Mouse (Mus musculus): ENCODE results near the gene Stau1.
"Not testable (repeated sequence)": the region's sequence is repeated elsewhere in the genome, so short reads cannot be mapped to it uniquely, and the experiment has no call there.

Stau1 gene

DNA sequence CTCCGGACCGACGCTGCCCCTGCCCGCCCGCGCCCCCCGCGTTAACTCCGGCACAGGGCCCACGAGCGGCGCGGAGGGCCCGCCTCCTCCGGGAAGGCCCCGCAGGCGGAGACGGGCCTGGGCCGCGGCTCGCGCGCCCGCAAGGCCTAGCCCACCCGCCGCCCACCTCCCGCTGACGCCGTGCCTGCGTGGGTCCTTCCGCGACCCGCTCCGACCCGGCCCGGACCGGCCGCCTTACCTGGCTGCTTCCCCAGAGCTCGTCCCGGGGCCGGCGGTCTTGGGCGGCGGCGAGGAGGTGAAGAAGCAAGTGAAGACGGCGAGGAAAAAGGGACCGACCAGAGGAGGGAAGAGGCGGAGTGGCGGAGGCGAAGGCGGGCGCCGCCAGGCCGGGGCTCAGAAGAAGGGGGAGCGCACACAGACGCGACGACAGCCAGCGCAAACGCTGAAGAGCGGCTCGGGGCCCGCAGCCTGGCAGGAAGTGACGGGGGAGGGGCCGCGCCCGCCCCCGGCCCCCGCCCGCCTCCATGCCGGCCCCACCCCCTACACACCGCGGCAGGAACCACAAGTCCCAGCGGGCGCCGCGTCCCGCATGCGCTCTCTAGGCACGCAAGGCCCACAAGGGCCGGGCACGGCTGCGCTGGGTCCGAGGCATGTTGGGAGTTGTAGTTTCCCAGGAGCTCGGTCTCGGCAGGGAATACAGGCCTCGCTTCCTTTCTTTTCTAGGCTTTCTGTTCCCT, at the start of gene Stau1:
Stau1 (minus strand) TSS at position 504 of the 737 bp plus-strand sequence.
- DNase-seq: peak; percentile 96

DNA sequence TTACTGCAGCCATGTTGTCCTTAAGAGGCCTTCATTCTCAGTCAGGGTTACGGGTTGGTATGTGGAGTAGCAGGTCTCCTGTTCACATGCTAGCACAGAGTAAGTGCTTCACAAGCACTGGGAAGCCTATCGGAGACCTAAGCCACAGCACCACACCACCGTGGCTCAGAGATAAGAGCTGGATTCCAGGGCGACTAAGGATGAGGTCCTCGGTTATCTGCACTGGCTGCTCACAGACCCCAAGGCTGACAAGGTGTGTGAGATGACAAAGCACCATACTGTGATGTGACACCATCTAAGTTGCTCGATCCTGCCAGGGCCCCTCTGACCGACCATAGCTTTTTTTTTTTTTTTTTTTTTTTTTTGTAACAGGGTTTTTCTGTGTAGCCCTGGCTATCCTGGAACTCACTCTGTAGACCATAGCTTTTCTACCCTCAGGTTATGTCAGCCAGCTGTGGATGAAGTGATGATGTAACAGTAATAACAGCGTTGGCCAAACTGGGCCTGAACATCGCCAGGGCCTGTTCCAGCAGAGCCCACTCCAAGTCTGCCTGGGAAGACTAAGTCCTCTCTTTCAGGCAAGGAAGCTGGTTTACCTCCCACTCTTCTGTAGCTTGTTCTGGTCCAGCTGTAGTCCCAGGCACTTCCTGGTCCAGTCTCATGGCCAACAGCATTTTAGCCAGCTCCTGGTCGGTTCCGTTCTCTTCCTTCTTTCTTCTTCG, 47.5 kb upstream of the Stau1 start:
- DNase-seq: no peak

DNA sequence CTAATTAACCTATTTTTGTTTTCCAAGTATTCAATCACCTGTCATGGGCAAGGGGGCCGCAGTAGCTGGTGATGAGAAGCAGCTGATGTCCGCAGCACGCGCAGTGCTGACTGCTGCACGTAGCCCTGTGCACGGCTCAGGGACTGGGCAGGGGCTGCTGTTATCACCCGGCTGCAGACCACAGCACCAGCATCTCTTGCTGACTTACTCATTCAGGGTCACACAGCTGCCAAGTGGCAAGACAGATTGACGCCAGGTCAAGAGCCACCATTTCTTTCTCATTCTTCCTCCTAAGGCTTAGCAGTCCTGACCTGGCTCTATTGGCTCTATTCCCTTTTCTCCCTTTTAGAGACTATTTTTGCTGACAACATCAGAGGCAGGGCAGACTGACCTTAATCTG, 43.3 kb upstream of the Stau1 start:
- no peak for DNase-seq

DNA sequence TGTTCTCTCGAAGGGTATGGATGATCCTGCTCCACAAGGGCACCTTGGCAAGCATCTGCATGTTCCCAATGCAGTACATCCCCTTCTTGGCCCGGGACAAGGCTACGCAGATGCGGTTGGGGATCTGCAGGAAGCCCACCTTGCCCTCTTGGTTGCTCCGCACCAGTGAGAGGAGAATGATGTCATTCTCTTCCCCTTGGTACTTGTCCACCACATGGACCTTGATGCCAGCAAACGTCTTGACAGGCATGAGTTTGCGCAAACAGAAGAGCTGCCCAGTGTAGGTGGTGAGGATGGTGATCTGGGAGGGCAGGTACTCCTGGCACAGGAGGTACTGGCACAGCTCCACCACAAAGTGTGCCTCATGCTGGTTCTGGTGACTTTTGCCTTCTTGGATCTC, 42.6 kb upstream of the Stau1 start:
- DNase-seq: no peak

DNA sequence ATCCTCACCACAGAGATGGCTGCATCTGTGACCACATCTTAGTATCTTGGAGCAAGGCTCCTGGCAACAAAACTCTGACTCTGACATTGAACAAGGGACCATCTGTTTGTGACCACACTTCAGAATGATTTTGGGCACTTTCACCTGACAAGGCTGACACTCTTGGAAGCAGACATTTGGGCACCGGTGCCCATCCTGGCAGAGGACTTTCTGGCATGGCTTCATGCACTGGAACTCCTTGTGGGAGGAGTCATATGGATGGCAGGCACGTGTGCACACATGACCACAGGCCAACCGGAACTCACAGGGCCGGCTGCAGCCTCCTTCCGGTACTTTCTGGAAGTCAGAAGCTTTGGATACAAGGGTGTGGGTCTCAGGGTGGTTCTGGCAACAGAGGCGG, 42.2 kb upstream of the Stau1 start:
- no peak for DNase-seq

DNA sequence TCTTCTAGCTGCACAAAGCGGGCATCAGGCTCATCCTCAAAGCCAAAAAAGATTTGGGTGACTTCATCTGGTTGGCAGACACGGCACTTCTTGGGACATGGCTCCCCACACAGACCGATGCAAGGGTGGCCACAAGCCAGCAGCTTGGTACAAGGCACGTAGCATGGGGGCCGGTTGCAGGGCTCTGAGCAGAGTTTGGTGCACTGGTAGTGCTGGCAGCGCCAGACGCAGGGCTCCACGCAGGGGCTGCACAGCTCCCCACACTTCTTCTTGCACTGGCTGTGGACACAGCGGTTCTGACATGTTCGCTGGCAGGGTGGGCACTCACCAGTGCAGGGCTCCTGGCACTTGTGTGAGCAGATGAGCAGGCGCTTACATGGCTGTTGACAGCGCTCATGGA, 41.6 kb upstream of the Stau1 start:
- no peak for DNase-seq

DNA sequence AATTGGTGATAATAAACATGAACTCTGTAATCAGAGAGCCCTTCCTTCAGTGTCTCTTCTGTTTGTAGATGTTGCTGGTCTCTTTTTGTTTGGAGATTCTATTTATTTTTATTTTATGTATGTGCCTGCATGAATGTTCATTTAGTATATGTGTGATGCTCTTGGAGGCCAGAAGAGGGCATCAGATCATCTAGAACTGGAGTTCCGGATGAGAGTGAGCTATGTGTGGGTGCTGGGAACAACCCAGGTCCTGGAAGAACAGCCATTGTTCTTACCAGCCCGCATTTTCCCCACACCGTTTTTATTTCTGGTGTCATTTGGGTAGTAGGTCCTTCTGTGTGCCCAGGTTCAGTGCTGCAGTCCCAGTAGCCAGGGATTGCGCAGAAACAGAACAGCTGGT, 34.4 kb upstream of the Stau1 start:
- DNase-seq: no peak

DNA sequence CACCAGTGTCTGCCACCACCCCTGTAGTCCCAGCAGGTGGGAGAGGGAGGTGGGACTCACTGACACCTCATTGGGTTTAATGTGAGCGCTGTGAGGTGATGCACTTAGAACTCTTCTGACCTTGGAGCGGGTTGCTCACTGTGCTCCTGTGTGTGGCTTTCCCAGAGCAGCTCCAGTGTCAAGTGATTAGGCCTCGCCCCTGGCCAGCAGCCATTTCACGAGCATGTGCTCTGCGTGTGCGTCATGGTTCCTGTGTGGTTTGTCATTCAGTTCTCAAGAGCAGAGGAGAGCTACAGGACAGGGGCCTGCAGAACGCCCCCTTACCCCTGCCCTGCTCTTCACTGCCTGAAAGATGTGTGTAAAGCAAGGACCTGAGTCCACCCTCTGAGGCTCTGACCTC, 32.5 kb upstream of the Stau1 start:
- no peak for DNase-seq

DNA sequence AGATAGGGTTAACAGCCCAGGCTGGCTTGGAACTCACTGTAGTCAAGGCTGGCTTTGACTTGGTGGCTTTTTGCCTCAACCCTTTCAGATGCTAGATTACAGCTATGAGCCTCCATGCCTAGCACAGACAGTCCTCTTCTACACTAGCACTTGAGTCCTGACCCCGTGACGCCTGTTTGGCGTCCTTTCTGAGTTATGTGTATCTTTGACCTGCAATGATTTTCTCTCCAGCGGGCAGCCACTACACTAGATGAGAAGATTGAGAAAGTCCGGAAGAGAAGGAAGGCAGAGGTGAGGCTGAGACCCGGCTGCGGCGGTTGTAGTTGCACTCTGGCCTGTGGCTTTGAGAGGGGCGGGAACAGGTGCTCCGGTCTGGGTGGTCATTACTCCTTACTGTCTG, 23.3 kb upstream of the Stau1 start:
- no peak for DNase-seq

DNA sequence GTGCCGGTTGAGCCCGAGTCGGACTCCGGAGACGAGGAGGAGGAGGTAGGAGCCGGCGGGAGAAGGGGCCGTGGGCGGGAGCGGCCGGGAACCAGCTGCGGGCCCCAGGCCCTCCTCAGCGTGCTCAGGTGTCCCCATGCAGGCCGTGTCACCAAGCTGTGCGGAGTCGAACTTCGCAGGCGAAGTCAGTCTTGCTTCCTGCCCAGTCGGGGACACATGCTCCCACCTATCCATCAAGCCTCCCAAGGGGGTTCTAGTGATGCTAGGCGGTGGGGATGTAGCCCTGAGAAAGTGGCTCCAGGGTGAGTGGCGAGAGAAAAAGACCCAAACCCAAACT, 19.3 kb upstream of the Stau1 start:
- DNase-seq: no peak

DNA sequence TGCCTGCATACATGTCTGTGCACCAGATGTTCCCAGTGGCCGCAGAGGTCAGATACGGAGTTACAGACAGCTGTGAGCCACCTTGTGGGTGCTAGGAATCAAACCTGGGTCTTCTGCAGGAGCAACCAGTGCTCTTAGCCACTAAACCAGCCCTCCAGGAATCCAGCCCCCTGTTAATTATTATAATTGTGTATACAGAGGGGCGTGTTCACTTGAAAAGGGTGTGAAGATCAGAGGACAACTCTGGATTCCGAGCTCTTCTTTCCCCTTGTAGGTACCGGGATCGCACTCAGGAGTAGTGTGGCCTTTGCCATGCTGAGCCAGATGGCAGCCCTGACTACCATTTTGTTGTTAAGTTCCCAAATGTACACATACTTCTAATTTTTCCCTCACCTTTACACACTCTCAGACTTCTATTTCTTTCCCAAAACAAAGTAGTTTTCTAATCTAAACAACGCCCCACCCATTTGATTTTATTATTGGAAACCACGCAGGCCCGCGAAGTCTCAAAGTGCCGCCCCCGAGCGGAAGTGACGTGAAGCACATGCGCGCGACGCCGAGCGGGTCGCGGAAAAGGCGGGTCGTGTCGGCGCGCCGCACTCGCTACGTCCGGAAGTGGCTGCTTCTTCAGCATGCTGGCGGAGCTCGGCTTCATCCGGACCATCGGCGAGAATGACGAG, 18.7 kb upstream of the Stau1 start, which contains the start of gene Ddx27:
Ddx27 (plus strand) TSS at position 492 of the 680 bp plus-strand sequence.
- peak; percentile 96 for DNase-seq

DNA sequence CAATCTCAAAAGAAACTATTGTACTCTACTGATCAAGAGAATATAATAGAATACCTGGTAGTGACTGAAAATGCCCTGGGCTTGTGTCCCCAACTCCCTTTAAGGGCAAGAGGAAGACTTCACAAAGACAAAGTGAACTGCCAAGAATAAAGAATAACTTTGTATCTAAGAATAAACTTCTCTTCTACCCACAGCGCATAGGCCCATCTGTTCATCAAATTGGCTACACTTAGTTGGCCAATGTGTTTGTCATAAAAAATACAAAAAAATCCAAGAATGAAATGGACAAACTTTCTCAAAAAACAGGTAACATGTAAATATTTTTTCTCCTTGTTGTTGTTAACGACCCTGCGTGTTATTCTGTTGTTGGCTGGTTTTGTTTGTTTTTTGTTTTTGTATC, 14.4 kb upstream of the Stau1 start:
- DNase-seq: no peak

DNA sequence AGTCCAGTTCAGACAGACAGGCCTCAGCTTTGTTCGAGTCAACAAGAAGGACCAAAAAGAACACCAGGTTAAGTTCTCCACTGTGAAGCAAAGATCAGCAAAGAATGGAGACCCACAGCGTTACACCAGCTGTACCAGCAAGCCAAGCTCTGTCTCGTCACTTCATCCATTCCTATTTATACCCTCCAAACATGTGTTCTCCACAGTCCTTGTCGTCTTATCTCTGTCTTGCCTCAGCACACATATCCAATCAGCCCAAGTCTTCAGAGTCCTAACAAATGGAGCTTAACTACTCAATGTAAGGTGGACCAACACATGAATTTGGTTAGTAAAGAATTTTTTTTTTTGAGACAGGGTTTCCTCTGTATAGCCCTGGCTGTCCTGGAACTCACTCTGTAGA, 13.4 kb upstream of the Stau1 start:
- no peak for DNase-seq

DNA sequence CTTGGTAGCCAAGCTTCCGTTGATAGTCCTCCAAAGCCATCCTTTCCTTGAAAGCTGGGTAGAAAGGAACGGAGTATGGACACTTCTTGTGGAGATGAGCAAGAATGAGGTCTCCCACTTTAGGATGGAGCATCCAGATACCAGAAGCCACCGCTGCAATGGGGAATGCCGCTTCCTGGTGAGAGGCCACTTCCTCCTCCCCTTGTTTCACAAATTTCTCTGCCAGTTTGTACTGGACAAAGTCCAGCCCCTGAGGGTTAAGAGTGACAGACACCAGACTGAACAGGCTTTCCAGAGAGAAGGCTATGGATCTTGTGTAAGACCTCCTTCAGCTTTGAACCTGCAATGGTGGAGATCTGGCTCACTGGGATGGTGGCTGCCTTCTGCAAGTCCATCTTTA, 11.5 kb upstream of the Stau1 start:
- DNase-seq: not testable (repeated sequence)

DNA sequence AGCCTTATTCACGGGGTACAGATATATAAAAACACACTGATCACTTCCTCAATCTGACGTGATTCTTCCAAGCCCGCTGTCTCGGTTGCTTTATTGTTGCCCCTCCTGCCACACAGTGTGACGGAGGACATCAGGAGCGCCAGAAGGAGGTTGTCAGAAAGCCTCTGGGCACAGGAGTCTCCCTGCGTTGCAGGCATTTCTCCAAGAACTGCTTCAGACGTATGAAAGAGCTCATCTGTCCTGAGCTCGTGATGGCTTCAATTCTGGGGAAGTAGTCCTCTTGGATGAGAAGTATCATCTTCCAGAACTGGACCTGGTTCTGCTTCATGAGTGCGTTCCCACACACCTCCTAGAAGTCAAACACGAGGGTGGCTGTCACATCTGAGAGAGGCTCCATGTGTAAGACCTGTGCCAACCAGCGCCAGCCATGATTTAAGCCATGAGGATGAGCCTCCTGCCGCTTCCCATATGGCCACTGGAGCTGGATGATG, 10.9 kb upstream of the Stau1 start:
- no peak for DNase-seq

DNA sequence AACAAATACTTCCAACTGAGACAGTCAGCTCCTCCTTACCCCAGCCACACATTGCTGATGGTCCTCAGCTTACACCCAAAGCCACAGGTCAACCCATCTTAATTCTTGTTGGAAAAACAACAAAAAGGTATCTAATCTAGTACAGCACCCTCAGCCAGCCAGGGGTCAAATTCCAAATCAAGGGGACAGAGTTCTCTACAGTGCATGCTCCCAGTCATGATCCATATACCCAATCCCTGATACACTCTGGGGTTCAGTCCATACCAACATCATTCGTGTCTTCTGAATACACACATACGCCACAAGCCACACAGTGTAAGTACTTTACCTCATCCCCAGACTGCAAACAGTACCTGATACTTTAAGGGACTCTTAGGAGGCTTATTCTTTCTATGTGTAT, 10.3 kb upstream of the Stau1 start:
- DNase-seq: no peak

DNA sequence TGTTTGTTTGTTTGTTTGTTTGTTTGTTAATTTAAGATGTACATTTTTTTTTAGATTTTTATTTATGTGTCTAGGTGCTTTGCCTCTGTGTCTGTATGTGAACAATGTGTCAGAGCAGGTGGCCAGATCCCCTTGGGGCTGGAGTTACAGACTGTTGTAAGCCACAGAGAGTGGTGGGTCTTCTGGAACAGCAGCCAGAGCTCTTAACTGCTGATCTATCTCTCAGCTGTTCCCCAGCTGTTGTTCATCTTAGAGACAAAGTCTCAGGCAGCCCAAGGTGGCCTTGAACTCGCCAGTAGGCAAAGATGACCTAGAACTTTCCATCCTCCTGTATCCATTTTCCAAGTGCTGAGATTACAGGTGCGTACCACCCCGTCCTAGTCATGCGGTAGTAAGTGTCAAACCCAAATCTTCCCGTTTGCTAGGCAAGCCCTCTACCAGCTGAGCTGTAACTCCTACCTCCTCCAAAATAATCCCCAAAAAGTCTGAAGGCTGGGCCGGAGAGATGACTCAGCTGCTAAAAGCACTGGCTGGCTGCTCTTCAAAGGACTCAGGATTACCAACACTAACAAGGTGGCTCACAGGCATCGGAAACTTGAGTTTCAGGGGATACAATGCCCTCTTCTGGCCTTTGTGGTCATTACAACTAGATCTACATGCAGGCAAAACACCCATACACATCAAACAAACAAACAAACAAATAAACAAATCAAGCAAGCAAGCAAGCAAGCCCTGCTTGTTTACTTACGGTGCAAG, 8.2 kb upstream of the Stau1 start:
- DNase-seq: peak; percentile 69

DNA sequence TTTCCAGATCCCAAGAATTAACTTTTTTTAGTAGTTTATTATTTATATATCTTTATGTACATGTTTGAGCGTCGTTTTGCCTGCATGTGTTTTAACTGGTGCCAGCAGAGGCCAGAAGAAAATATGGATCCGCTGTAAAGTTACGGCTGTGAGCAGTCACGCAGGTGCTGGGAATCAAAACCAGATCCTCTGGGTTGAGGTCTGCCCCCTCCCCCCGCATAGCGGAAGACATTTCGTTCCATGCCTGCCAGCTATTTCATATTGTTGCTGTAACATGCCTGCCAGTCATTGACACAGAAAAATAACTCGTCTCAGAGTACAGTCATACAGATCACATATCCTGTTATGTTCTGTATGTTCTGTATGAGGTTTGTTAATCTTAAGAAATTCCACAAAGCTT, 5.4 kb upstream of the Stau1 start:
- no peak for DNase-seq

DNA sequence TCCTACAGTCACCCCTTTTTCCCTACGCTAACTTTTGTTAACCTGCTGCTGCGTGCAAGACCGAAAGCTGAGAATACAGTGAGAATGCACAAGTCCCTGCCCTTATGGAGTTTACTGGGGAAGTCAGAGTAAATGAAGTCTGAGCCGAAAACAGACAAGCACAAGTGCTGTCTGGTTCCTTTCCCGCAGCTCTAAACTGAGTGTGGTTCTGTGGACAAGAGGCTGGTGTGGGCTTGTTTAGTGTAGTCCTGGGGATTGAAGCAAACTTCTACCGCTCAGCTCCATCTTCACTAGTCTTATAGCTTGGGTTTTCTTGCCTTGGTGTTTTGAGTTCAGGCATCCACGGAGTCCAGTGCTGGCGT, 415 bp upstream of the Stau1 start:
- DNase-seq: no peak

DNA sequence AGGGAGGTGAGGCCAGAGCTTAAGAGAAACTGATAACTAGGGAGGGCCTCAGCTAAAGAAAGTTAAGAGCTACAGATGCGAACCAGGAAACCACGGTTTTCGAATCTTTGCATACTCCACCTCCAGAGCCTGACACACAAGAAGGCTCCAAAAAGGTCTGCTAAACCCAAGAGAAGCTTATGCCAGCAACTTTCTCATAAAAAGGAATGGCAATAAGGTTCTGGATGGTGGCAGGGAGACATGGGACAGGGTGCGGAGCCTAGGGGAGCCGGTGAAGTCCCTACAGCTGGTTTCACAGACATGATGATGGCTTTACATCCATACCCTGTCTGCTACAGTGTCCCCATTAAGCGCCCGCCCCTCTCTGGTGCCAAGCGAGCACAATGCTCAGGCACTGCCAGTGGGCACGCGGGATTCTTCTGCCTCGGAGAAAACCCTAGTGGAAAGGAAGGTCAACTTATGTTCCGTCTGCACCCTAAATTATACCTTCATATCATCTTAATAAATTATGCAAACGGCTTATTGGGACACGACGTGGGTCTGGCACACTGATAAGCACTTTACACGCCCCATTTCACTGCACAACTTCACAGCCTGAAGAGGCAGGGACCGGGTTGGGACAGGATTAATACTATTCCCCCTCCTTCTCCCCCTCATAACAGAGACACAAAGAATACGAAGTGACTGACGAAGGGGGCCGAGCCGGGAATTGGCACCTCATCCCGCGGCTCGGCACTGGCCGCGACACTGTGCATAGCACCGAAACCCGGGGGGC, 891 bp downstream of the Stau1 start:
- DNase-seq: peak; percentile 63

DNA sequence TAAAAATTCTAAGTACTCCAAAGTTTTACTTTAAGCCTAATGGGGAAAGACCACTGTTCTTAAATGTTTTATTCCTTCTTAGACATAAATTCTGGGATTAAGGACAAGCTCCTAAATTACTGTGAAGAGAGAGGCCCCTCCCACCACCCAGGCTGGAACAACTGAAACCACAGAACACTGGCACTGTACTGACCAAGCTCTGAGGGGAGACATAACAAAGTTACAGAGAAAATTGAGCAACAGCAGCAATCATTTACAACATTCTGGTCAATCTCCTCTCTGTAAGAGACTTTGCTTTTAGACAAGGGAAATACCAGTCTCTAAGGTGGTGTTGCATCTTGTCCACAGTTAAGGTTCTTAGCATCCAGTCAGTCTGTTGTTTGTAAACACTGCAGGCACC, 4.2 kb downstream of the Stau1 start:
- DNase-seq: no peak

DNA sequence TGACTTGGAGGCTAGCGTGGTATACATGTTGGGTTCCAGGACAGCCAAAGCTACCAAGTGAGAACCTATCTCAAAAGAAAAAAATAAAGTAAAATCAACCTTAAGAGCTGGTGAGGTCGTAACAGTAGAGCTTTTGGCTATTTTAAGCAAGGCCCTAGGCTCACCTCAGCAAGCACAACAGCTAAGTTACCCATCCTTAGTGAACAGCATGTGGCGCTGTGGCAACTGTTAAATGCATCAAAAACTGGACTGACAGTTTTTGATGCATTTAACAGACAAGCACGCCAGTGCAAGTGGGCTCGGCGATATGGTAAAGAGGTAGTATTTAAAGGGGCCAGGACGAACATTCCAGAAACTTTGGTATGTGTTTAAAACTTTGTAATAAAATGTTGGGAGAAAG, 5.2 kb downstream of the Stau1 start:
- no peak for DNase-seq

Data from thymus, postnatal 4 days (tissue).